Mouse (Mus musculus) R1 (cell line): ENCODE data around the gene Dglucy.

Experiments
- DNase-seq: peaks from one replicate; pipeline ENCODE4 v3.0.0-alpha.2; 2018; ENCODE audit warnings: low read depth, low spot score

The Dglucy gene

GRCm38 (mm10) chr12:100928286-100928685 is 149.4 kb downstream of the Dglucy start:
- no peak for DNase-seq

DNA sequence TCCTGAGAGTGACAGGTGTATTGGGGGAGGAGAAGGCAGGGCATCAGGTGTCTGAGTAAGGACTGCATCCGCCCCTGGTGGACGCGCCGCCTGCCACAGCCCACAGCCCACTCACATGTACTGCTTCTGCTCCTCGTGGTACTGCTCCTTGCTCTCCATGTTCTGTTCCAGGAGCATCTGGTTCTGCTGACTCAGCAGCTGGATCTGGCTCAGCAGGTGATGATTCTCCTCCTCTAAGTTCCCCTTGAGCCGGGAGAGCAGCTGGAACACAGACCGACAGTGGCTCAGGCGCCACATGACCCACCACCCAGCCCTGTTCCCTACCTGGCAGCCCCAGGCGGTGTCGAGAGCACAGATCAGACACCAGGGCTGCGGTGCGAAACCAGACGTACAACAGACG is 152.8 kb downstream of the Dglucy start:
- DNase-seq, result peak; percentile 22

DNA sequence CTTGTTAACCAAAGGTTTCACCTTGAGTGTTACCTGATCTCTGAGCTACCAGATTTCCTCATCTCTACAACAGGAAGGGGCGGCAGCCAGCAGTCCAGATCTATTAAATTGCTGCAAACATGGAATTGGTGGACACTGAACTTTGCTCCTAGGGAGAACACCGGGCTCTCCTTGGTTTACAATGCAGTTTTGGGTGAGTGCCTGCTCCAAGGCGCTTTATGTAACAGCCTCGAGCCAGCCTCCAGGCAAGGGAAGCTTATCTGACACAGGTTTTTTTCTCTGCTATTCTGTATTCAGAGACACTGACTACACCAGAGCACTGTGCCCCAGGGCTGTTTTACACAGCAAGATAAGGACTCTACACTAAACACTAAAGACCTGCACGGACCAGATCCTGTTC is 155.9 kb downstream of the Dglucy start:
- no peak for DNase-seq

GRCm38 (mm10) chr12:100936116-100936515 is 157.3 kb downstream of the Dglucy start:
- peak; percentile 84 for DNase-seq

GRCm38 (mm10) chr12:100936737-100937136 is 157.9 kb downstream of the Dglucy start:
- DNase-seq, result no peak

- no peak for DNase-seq
Measured at GRCm38 (mm10) chr12:100937441-100938360, 158.8 kb downstream of the Dglucy start.

DNA sequence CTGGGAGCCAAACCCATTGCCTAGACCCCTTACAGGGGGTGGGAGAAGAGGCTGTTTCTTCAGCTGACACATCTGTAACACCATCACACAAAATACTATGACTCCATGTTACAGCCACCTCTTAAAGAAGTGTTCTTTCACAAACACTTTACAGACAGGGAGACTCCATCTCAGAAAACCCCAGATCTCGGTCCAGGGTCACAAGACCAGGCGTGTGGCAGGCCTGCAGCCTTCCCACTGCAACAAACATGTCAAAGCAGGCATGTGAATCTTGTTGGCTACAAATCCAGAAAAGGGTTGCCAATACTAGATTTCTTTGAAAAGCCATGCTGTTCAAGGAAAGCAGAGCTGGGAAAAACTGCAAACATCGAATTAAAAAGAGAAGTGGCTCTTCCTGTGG is 162.5 kb downstream of the Dglucy start:
- DNase-seq, result no peak

DNA sequence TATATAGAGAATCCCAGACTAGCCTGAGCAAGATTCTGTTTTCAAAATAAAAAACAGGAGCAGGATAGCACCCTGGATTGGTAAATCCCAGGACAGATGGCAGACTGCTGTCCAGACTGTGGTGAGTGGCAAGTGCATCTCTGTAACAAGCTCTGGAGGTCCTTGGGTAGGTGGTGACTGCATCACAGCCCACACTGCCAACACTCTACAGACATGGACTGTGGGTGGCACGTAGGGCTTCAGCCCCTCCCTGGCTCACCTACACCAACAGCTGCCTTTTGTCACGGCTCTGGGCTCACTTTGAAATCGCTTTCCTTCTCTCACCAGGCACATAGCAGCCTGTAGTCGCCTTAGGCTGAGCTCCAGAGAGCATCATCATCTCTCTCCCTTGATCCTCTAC is 164.3 kb downstream of the Dglucy start:
- DNase-seq, result no peak

DNA sequence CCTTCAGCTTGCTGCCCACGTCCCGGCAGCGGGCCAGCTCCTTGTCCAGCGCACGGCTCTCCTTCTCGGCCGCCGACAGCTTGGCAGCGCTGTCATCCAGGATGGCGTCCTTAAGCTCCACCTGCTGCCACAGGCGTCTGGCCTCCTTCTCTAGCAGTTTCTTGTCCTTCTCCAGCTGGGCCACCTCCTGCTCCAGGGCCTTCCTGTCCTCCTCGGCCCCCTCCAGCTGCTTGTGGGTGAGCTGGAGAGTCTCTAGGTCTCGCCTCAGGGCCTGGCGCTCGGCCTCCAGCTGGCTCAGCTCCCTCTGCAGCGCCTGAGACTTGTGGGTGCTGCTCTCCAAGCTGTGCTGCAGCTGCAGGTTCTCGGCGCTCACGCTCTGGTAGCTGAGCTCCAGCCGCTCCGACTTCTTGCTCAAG is 166.1 kb downstream of the Dglucy start:
- DNase-seq, result no peak

- DNase-seq, result no peak
Measured at GRCm38 (mm10) chr12:100945501-100945900, 166.6 kb downstream of the Dglucy start.

DNA sequence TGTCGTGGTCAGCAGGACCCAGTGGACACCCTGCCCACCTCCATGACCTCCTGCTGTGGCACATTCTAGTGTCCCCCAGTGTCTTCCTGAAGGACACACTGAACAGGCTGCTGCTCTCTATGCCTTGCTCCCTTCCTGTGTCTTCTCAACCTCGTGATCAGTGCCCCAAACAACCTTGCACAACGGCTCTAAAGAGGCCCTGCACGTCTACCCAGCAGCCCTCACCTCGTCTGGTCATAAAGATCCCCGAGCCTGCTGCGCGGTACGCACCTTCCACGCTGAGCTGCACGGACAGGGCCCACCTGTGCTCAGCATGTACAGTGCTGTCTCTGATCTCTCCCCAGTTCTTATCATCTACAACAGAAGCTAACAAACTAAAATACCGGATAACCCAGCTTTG is 167.1 kb downstream of the Dglucy start:
- no peak for DNase-seq
